Comparison of ENCODE assay signal across 8 mouse cellular contexts in genomic region chr11:109362463-109363190, GRCm38 (mm10). TPM values are rescaled to one million over a fixed set of nuclear protein-coding genes. Genes with fewer than 3 reads are reported as not detected.
DNase-seq lines count a peak whose midpoint lies in the region; ATAC-seq lines count a peak whose summit lies in the region.

Gene Gna13 (plus strand): TSS chr11:109362831.

- WGBS in intestine, embryonic 14.5 days = under 1% methylated on average over 51 of the region's 89 CpGs

- DNase-seq in adrenal gland, adult (ENCODE audit: inconsistent age in 2 of 2, low spot score in 1 of 2) = peak; percentile 95 to 96
- peak; percentile 93 for DNase-seq in embryo, embryonic 10.5 days (ENCODE audit: low spot score)
- DNase-seq in gastrocnemius, postnatal 25 days = peak; percentile 94
- DNase-seq in intestine, embryonic 14.5 days (ENCODE audit: low spot score) = peak; percentile 92
- peak; percentile 92 to 93 for DNase-seq in left cerebral cortex, postnatal 14 days (ENCODE audit: low spot score in 2 of 2)
- DNase-seq in mesoderm, embryonic 11.5 days (ENCODE audit: low read depth, low spot score) = peak; percentile 96
- peak; percentile 85 to 89 for DNase-seq in right cerebral cortex, postnatal 36 days (ENCODE audit: low spot score in 2 of 2)
- peak; percentile 91 for DNase-seq in yolk sac, embryonic 10.5 days (ENCODE audit: low spot score)

- no peaks in the 10 kb centered on the region for H3K27me3 ChIP-seq in intestine, embryonic 14.5 days (replicated peaks; ENCODE audit: control insufficient read depth, insufficient read depth, low read length)

- H3K4me1 ChIP-seq in intestine, embryonic 14.5 days (replicated peaks; ENCODE audit: control insufficient read depth, insufficient read depth, low read length) = peaks cover 41% of the 10 kb centered on the region

- peak; percentile 76 for ATAC-seq in intestine, embryonic 14.5 days (replicated peaks; ENCODE audit: low FRiP score, low TSS enrichment, low read depth)

- H3K9me3 ChIP-seq in intestine, embryonic 14.5 days (ENCODE audit: control insufficient read depth, low read length) = no peaks in the 10 kb centered on the region

- peak within 1 kb of the TSS; percentile 60 for H3K4me2 ChIP-seq in intestine, embryonic 14.5 days (ENCODE audit: low read length)

- H3K4me3 ChIP-seq in intestine, embryonic 14.5 days (ENCODE audit: low read depth, low read length) = peak within 1 kb of the TSS; percentile 83

- H3K36me3 ChIP-seq in intestine, embryonic 14.5 days (ENCODE audit: control insufficient read depth, insufficient read depth, low read length) = peaks cover 15% of the 10 kb centered on the region

- intact Hi-C loops in left cerebral cortex, postnatal 14 days (cut with DNase I) = no loop called here

- H3K27ac ChIP-seq in intestine, embryonic 14.5 days (ENCODE audit: low read depth) = peak within 1 kb of the TSS; percentile 93

- peak within 1 kb of the TSS; percentile 92 for H3K9ac ChIP-seq in intestine, embryonic 14.5 days (ENCODE audit: low read length)

RNA-seq across cellular contexts. Expression of gene Gna13, which starts in this region (rescaled TPM):
- 10 to 100 TPM; 24.2 to 25.3 TPM for total RNA-seq in gastrocnemius, postnatal 25 days (2021)
- 36.9 and 38.0 TPM in 2 replicates for polyA plus RNA-seq in intestine, embryonic 14.5 days (2014; fragmentation: Nextera tagmentation; extraction: Ambion mirVana)
- total RNA-seq in left cerebral cortex, postnatal 14 days (2021) = 10 to 100 TPM; 41.8 to 45.6 TPM

Comparison
In these comparisons a context has a peak if more than half of its experiments do, and no peak if none do; other contexts are left out.
1. Peak in every context shown above with its lines: DNase-seq, ATAC-seq, H3K4me3 ChIP-seq and H3K27ac ChIP-seq.